Mouse (Mus musculus) MEL (cell line): ENCODE results near the gene Otulinl. TPM values are rescaled to one million over a fixed set of nuclear protein-coding genes. Genes with fewer than 3 reads are reported as not detected.

Source experiments
- DNase-seq: peaks from one replicate; pipeline ENCODE4 v3.0.0; 2011; ENCODE audit warnings: low read depth, low spot score
- H3K27ac ChIP-seq: 2 replicates; pipeline ENCODE4 v1.5.1; 2012; ENCODE audit warnings: low read depth, mild to moderate bottlenecking, control low read depth, low read length, moderate library complexity; ENCODE audit not compliant: control insufficient read depth
- H3K27me3 ChIP-seq, 2 experiments: fragments of 150-350 bp in 1 of 2; sonication (generic) in 1 of 2; 2 replicates each; pipeline ENCODE4 v1.6.1; 2012; ENCODE audit warnings: low read length in 2 of 2, mild to moderate bottlenecking in 2 of 2, improper control_type of control experiment in 1 of 2, moderate library complexity in 1 of 2; ENCODE audit not compliant: insufficient read depth in 2 of 2, control insufficient read depth in 1 of 2
- H3K36me3 ChIP-seq, 2 experiments: 2 replicates each; pipeline ENCODE4 v1.6.1; 2012 to 2014; ENCODE audit warnings: low read length in 2 of 2, improper control_type of control experiment in 1 of 2, inconsistent platforms in 1 of 2, mild to moderate bottlenecking in 1 of 2; ENCODE audit not compliant: insufficient read depth in 2 of 2, control insufficient read depth in 1 of 2
- H3K4me1 ChIP-seq, 2 experiments: fragments of 150-350 bp in 1 of 2; sonication (generic) in 1 of 2; 2 replicates each; pipeline ENCODE4 v1.6.1; 2012; ENCODE audit warnings: low read length in 2 of 2, improper control_type of control experiment in 1 of 2, mild to moderate bottlenecking in 1 of 2; ENCODE audit not compliant: insufficient read depth in 2 of 2, control insufficient read depth in 1 of 2
- H3K4me3 ChIP-seq, 2 experiments: fragments of 150-350 bp in 1 of 2; sonication (generic) in 1 of 2; 2 replicates each; pipeline ENCODE4 v1.5.1; 2012; ENCODE audit warnings: low read depth in 2 of 2, low read length in 2 of 2, mild to moderate bottlenecking in 2 of 2, moderate library complexity in 2 of 2, control low read depth in 1 of 2, improper control_type of control experiment in 1 of 2; ENCODE audit not compliant: control insufficient read depth in 1 of 2, insufficient read depth in 1 of 2
- H3K79me2 ChIP-seq: 2 replicates; pipeline ENCODE4 v1.6.1; 2012; ENCODE audit warnings: mild to moderate bottlenecking, low read length, moderate library complexity; ENCODE audit not compliant: control insufficient read depth, poor library complexity, insufficient read depth
- H3K9ac ChIP-seq: 2 replicates; pipeline ENCODE4 v1.6.1; 2012; ENCODE audit warnings: low read depth, mild to moderate bottlenecking, control low read depth, low read length, moderate library complexity; ENCODE audit not compliant: control insufficient read depth, poor library complexity, severe bottlenecking
- H3K9me3 ChIP-seq: fragments of 150-350 bp; sonication (generic); replicated peaks from 2 replicates; pipeline ENCODE4 v1.6.1; 2012; ENCODE audit warnings: mild to moderate bottlenecking, low read length, improper control_type of control experiment, moderate library complexity; ENCODE audit not compliant: insufficient read depth
- BHLHE40 ChIP-seq: IDR thresholded peaks from 2 replicates; pipeline ENCODE4 v1.6.1; 2012; ENCODE audit warnings: low read depth, mild to moderate bottlenecking, inconsistent platforms, low read length, improper control_type of control experiment, borderline replicate concordance
- ELF1 ChIP-seq: IDR thresholded peaks from 2 replicates; pipeline ENCODE4 v1.6.1; 2014; ENCODE audit warnings: low read depth, mild to moderate bottlenecking, inconsistent platforms, low read length, improper control_type of control experiment, moderate library complexity
- EP300 ChIP-seq, 2 experiments: IDR thresholded peaks; 2 replicates each; pipeline ENCODE4 v1.6.1; 2011; ENCODE audit warnings: improper control_type of control experiment in 2 of 2, low read length in 2 of 2, low read depth in 1 of 2, mild to moderate bottlenecking in 1 of 2
- ETS1 ChIP-seq: IDR thresholded peaks from 2 replicates; pipeline ENCODE4 v1.6.1; 2012; ENCODE audit warnings: low read depth, mild to moderate bottlenecking, inconsistent platforms, low read length, improper control_type of control experiment, moderate library complexity
- GABPA ChIP-seq: IDR thresholded peaks from 2 replicates; pipeline ENCODE4 v1.6.1; 2012; ENCODE audit warnings: low read depth, mild to moderate bottlenecking, inconsistent platforms, low read length, improper control_type of control experiment, moderate library complexity
- GATA1 ChIP-seq: IDR thresholded peaks from 2 replicates; pipeline ENCODE4 v1.6.1; 2011; ENCODE audit warnings: low read depth, low read length, improper control_type of control experiment
- KAT2A ChIP-seq: conservative IDR thresholded peaks from 2 replicates; pipeline ENCODE4 v1.6.1; 2012; ENCODE audit warnings: low read depth, low read length, improper control_type of control experiment, inconsistent platforms
- MAFK ChIP-seq: IDR thresholded peaks from 2 replicates; pipeline ENCODE4 v1.6.1; 2011; ENCODE audit warnings: low read depth, mild to moderate bottlenecking, low read length, improper control_type of control experiment, borderline replicate concordance
- MAX ChIP-seq: IDR thresholded peaks from 2 replicates; pipeline ENCODE4 v1.6.1; 2011; ENCODE audit warnings: low read length, improper control_type of control experiment
- MEF2A ChIP-seq: IDR thresholded peaks from 2 replicates; pipeline ENCODE4 v1.6.1; 2014; ENCODE audit warnings: low read depth, mild to moderate bottlenecking, inconsistent platforms, low read length, improper control_type of control experiment; ENCODE audit not compliant: poor library complexity, insufficient replicate concordance, severe bottlenecking; ENCODE audit errors: extremely low read depth
- MYC ChIP-seq: IDR thresholded peaks from 2 replicates; pipeline ENCODE4 v1.6.1; 2011; ENCODE audit warnings: low read depth, mild to moderate bottlenecking, low read length, improper control_type of control experiment, moderate library complexity
- SIN3A ChIP-seq: IDR thresholded peaks from 2 replicates; pipeline ENCODE4 v1.6.1; 2012; ENCODE audit warnings: low read length, improper control_type of control experiment, inconsistent platforms
- SMC3 ChIP-seq: IDR thresholded peaks from 2 replicates; pipeline ENCODE4 v1.6.1; 2011; ENCODE audit warnings: low read depth, low read length, improper control_type of control experiment
- TAL1 ChIP-seq: IDR thresholded peaks from 2 replicates; pipeline ENCODE4 v1.6.1; 2012; ENCODE audit warnings: mild to moderate bottlenecking, inconsistent platforms, low read length, moderate library complexity, mixed read lengths
- TBP ChIP-seq: IDR thresholded peaks from 2 replicates; pipeline ENCODE4 v1.8.0; 2011; ENCODE audit warnings: low read depth, low read length, improper control_type of control experiment
- TCF12 ChIP-seq: IDR thresholded peaks from 2 replicates; pipeline ENCODE4 v1.6.1; 2014; ENCODE audit warnings: low read depth, mild to moderate bottlenecking, inconsistent platforms, low read length, improper control_type of control experiment, moderate library complexity
- USF1 ChIP-seq: IDR thresholded peaks from 2 replicates; pipeline ENCODE4 v1.6.1; 2014; ENCODE audit warnings: low read depth, mild to moderate bottlenecking, inconsistent platforms, low read length, improper control_type of control experiment, moderate library complexity
- USF2 ChIP-seq, 2 experiments: IDR thresholded peaks; 2 replicates each; pipeline ENCODE4 v1.6.1; 2011 to 2012; ENCODE audit warnings: improper control_type of control experiment in 2 of 2, low read length in 2 of 2, borderline replicate concordance in 1 of 2, inconsistent platforms in 1 of 2, low read depth in 1 of 2, mild to moderate bottlenecking in 1 of 2; ENCODE audit not compliant: insufficient read depth in 1 of 2
- ZMIZ1 ChIP-seq: IDR thresholded peaks from 2 replicates; pipeline ENCODE4 v1.6.1; 2012; ENCODE audit warnings: low read depth, mild to moderate bottlenecking, inconsistent platforms, low read length, improper control_type of control experiment, moderate library complexity
- ZNF384 ChIP-seq: IDR thresholded peaks from 2 replicates; pipeline ENCODE4 v1.6.1; 2012; ENCODE audit warnings: low read depth, mild to moderate bottlenecking, inconsistent platforms, low read length, improper control_type of control experiment
- polyA plus RNA-seq, 2 experiments: library from polyadenylated mRNA; stranded (reverse) in 1 of 2; unstranded in 1 of 2; fragments of >175 nt in 1 of 2; fragments of >200 nt in 1 of 2; gene quantifications; 2 replicates each; pipeline versions ENCODE4 v1.2.1 to v1.2.4; 2012; ENCODE audit warnings: low replicate concordance in 2 of 2, low read depth in 1 of 2; ENCODE audit not compliant: insufficient read length in 2 of 2, insufficient read depth in 1 of 2, missing spikeins in 1 of 2
- total RNA-seq: library from RNA; depleted of rRNA; stranded (reverse); fragments of 300-350 nt; gene quantifications from 2 replicates; pipeline ENCODE4 v1.2.3, GENCODE M21; 2012

Gene Otulinl
- total and polyA plus RNA-seq, 3 experiments = 0.14 to 0.50 TPM; not detected in 1

- no peak overlapping the region for H3K27ac ChIP-seq
- H3K9me3 ChIP-seq = no peaks in the 10 kb centered on the region
- peaks cover 0 to 22% of the 10 kb centered on the region in 2 experiments; a peak in 2 of 4 replicates for H3K36me3 ChIP-seq
- H3K79me2 ChIP-seq = no peaks in the 10 kb centered on the region; the same call in 1 of the 2 replicates
- no peak overlapping the region for H3K4me3 ChIP-seq
- H3K27me3 ChIP-seq = no peaks in the 10 kb centered on the region
- DNase-seq = peak; percentile 52
- H3K4me1 ChIP-seq = peaks cover 14 to 26% of the 10 kb centered on the region in 2 experiments
- H3K9ac ChIP-seq = no peak overlapping the region
- TF ChIP-seq TCF12 (no peak), TBP (no peak), EP300 (IDR thresholded peaks at IDR 0.05; ENCODE audit: low read depth in 1 of 2, low read length in 2 of 2) (peak; percentile 14 to 65; a peak in 3 of 4 replicates), GABPA (peak; percentile 90), GATA1 (no peak), BHLHE40 (no peak), KAT2A (no peak), SIN3A (no peak), USF1 (no peak), TAL1 (no peak), MEF2A (no peak), ETS1 (peak; percentile 36; the same call in 1 of the 2 replicates), ELF1 (no peak), MAX (no peak), MAFK (peak; percentile 78), USF2 (IDR thresholded peaks at IDR 0.05; ENCODE audit: borderline replicate concordance in 1 of 2, insufficient read depth in 1 of 2, low read depth in 1 of 2, low read length in 2 of 2) (no peak)
These were observed 18.7 kb downstream of the Otulinl start for GRCm38 (mm10) chr15:27662699-27663098.

DNA sequence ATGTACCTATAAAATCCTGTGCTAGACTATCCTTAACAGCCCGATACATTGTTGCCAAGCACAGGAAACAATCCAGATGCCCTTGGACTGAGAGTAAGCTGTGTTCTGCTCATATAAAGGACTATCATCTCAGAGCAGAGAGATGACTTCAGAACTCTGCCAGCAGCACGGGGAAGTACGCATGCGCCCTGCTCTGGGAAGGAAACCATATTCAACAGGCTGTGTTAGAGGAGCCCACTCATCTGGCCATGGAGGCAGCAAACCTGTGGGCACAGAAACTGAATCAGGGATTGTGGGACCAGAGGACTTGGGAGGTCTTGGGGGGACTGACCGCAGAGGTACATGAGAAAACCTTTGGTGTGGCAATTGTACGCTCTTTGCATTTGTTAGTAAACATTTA lies 19.7 kb downstream of the Otulinl start:
- TF ChIP-seq MEF2A (no peak), SIN3A (no peak), ZMIZ1 (no peak), BHLHE40 (no peak), MYC (no peak), SMC3 (no peak), ZNF384 (no peak)
- Histone ChIP-seq H3K79me2 (no peaks in the 10 kb centered on the region; the same call in 1 of the 2 replicates), H3K27ac (no peak overlapping the region), H3K27me3 (no peaks in the 10 kb centered on the region), H3K4me3 (no peak overlapping the region), H3K36me3 (peaks cover 0 to 14% of the 10 kb centered on the region in 2 experiments; a peak in 2 of 4 replicates), H3K9me3 (no peaks in the 10 kb centered on the region), H3K9ac (no peak overlapping the region), H3K4me1 (peaks cover 8 to 18% of the 10 kb centered on the region in 2 experiments)
- DNase-seq = peak; percentile 47
